Mouse (Mus musculus): ENCODE results near the gene Gabarap. TPM values are rescaled to one million over a fixed set of nuclear protein-coding genes. Genes with fewer than 3 reads are reported as not detected.

Gene Gabarap
- total and polyA plus RNA-seq, 3 experiments: 132 to 241 TPM; not detected in 1

DNA sequence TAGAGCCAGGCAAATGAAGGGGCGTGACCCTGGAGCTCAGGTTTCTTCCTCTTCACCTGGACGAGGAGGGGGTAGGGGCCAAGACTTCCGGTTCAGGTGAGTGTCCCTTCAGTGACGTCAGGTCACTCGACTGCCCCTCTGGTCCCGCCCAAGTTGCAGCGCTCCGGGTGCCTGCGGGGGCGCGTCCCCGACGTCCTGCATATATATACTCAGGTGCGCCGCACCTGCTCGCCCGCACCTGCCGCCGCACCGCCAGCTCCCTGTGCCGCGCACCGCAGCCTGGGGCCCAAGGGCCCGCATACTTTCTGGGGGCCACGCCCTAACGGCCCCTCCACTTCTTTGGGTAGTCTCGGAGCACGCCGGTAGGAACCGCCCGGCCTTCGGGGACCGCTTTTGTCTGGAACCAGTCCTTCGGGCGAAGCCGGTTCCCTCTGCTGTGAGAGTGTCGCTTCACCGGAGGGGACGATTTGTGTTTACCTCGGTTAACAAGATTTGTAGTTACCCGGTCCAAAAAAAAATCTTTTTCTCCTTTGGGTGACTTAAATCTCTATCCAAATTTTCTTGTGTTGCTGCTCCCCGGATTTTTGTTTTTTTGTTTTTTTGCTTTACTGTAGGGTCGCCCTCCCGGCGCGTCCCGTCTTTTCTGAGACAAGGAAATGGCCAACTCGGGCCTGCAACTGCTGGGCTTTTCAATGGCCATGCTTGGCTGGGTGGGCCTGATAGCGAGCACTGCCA lies 25.5 kb upstream of the Gabarap start:
- no peak overlapping the region for H3K9ac ChIP-seq (ENCODE audit: control insufficient read depth, low read depth, low read length, poor library complexity, severe bottlenecking)
- peaks cover 4 to 6% of the 10 kb centered on the region in 2 experiments for H3K36me3 ChIP-seq (ENCODE audit: control insufficient read depth in 1 of 2, insufficient read depth in 2 of 2, low read length in 2 of 2)
- H3K4me3 ChIP-seq (ENCODE audit: control insufficient read depth in 1 of 2, insufficient read depth in 1 of 2, low read depth in 2 of 2, low read length in 2 of 2): no peak overlapping the region
- H3K79me2 ChIP-seq (ENCODE audit: control insufficient read depth, insufficient read depth, low read length, poor library complexity): no peaks in the 10 kb centered on the region
- H3K9me3 ChIP-seq (replicated peaks; ENCODE audit: insufficient read depth, low read length): no peaks in the 10 kb centered on the region
- TF ChIP-seq ZMIZ1 (IDR thresholded peaks at IDR 0.05; ENCODE audit: low read depth, low read length) (no peak), BHLHE40 (IDR thresholded peaks at IDR 0.05; ENCODE audit: borderline replicate concordance, low read depth, low read length) (no peak), TBP (IDR thresholded peaks at IDR 0.05; ENCODE audit: low read depth, low read length) (no peak), CTCF (IDR thresholded peaks at IDR 0.05 in 2 of 3, conservative IDR thresholded peaks at IDR 0.05 in 1 of 3; ENCODE audit: control insufficient read depth in 1 of 3, insufficient read depth in 1 of 3, low read depth in 2 of 3, low read length in 3 of 3, poor library complexity in 1 of 3, severe bottlenecking in 1 of 3) (no peak), EP300 (IDR thresholded peaks at IDR 0.05; ENCODE audit: low read depth in 1 of 2, low read length in 2 of 2) (no peak), TAL1 (IDR thresholded peaks at IDR 0.05; ENCODE audit: low read length) (no peak), ZNF384 (IDR thresholded peaks at IDR 0.05; ENCODE audit: low read depth, low read length) (no peak), MAFK (IDR thresholded peaks at IDR 0.05; ENCODE audit: borderline replicate concordance, low read depth, low read length) (no peak), POLR2AphosphoS5 (IDR thresholded peaks at IDR 0.05; ENCODE audit: borderline replicate concordance, low read depth, low read length) (no peak), NRF1 (IDR thresholded peaks at IDR 0.05; ENCODE audit: insufficient read depth, low read depth, low read length, poor library complexity, severe bottlenecking) (no peak), USF1 (IDR thresholded peaks at IDR 0.05; ENCODE audit: low read depth, low read length) (no peak), HCFC1 (IDR thresholded peaks at IDR 0.05; ENCODE audit: low read depth, low read length) (no peak), TCF12 (IDR thresholded peaks at IDR 0.05; ENCODE audit: low read depth, low read length) (no peak), GATA1 (IDR thresholded peaks at IDR 0.05; ENCODE audit: low read depth, low read length) (no peak), MEF2A (IDR thresholded peaks at IDR 0.05; ENCODE audit: extremely low read depth, insufficient replicate concordance, low read depth, low read length, poor library complexity, severe bottlenecking) (no peak), ELF1 (IDR thresholded peaks at IDR 0.05; ENCODE audit: low read depth, low read length) (no peak), CHD1 (IDR thresholded peaks at IDR 0.05; ENCODE audit: low read depth, low read length) (no peak)
- H3K27ac ChIP-seq (ENCODE audit: control insufficient read depth, low read depth, low read length): no peak overlapping the region
- H3K4me1 ChIP-seq (ENCODE audit: control insufficient read depth in 1 of 2, insufficient read depth in 2 of 2, low read length in 2 of 2): peaks cover 0 to 10% of the 10 kb centered on the region in 2 experiments; a peak in 3 of 4 replicates
- no peaks in the 10 kb centered on the region for H3K27me3 ChIP-seq (ENCODE audit: control insufficient read depth in 1 of 2, insufficient read depth in 2 of 2, low read length in 2 of 2)
- no peak for DNase-seq (ENCODE audit: low read depth, low spot score)
